Mouse (Mus musculus) hindbrain, embryonic 15.5 days (tissue): ENCODE data around the gene Ngly1. TPM values are rescaled to one million over a fixed set of nuclear protein-coding genes. Genes with fewer than 3 reads are reported as not detected.

ENCODE experiments used
- ATAC-seq: fragments of 200-750 bp; cut with Nextera tagmentation; 2 replicates; pipeline ENCODE4 v1.8.0; 2017; ENCODE audit warnings: low read depth, moderate number of reproducible peaks, moderate TSS enrichment; ENCODE audit not compliant: low FRiP score
- H3K27ac ChIP-seq: fragments of 300-500 bp; sonication (generic); replicated peaks from 2 replicates; pipeline ENCODE4 v1.5.1; 2015; ENCODE audit warnings: mild to moderate bottlenecking, inconsistent platforms
- H3K27me3 ChIP-seq: fragments of 300-500 bp; sonication (generic); 2 replicates; pipeline ENCODE4 v1.6.1; 2015; ENCODE audit warnings: control low read depth, inconsistent platforms
- H3K36me3 ChIP-seq: fragments of 300-500 bp; sonication (generic); 2 replicates; pipeline ENCODE4 v1.6.1; 2015; ENCODE audit warnings: control low read depth, inconsistent platforms
- H3K4me1 ChIP-seq: fragments of 300-500 bp; sonication (generic); replicated peaks from 2 replicates; pipeline ENCODE4 v1.6.1; 2015; ENCODE audit warnings: control low read depth, inconsistent platforms
- H3K4me2 ChIP-seq: fragments of 300-500 bp; sonication (generic); 2 replicates; pipeline ENCODE4 v1.6.1; 2015; ENCODE audit warnings: moderate library complexity, mild to moderate bottlenecking, inconsistent platforms
- H3K4me3 ChIP-seq: fragments of 300-500 bp; sonication (generic); 2 replicates; pipeline ENCODE4 v1.5.1; 2015; ENCODE audit warnings: mild to moderate bottlenecking, inconsistent platforms
- H3K9ac ChIP-seq: fragments of 300-500 bp; sonication (generic); 2 replicates; pipeline ENCODE4 v1.6.1; 2015; ENCODE audit warnings: inconsistent platforms
- H3K9me3 ChIP-seq: fragments of 300-500 bp; sonication (generic); 2 replicates; pipeline ENCODE4 v1.6.1; 2016; ENCODE audit warnings: control low read depth, inconsistent platforms
- WGBS: fragments of 180-500 bp; shearing (Covaris S2); methylation state at CpG from one replicate; pipeline ENCODE4 v1.1.7; 2015; 5-methylcytosine and 5-hydroxymethylcytosine counted together
- polyA plus RNA-seq: library from polyadenylated mRNA; unstranded; fragments of >200 nt; fragmentation: Nextera tagmentation; extraction: Ambion mirVana; gene quantifications from 2 replicates; pipeline ENCODE4 v1.2.1, GENCODE M21; 2015

The Ngly1 gene
- polyA plus RNA-seq, 1 experiment from 2014 or later: 27.5 TPM

- no peaks in the 10 kb centered on the region for H3K9me3 ChIP-seq
- no peak for ATAC-seq
- WGBS: 72% methylated on average over 9 of the region's 9 CpGs
- H3K27me3 ChIP-seq: no peaks in the 10 kb centered on the region
- no peaks in the 10 kb centered on the region for H3K36me3 ChIP-seq
- H3K4me3 ChIP-seq: no peak overlapping the region
- H3K9ac ChIP-seq: no peak overlapping the region
- no peaks in the 10 kb centered on the region for H3K4me1 ChIP-seq
- no peak overlapping the region for H3K27ac ChIP-seq
- H3K4me2 ChIP-seq: no peak overlapping the region
Measured at GRCm38 (mm10) chr14:16347505-16347904, 98.4 kb downstream of the Ngly1 start.

GRCm38 (mm10) chr14:16359704-16360103 lies 110.6 kb downstream of the Ngly1 start:
- no peak overlapping the region for H3K27ac ChIP-seq
- 80% methylated on average over 1 of the region's 1 CpGs for WGBS
- H3K4me2 ChIP-seq: no peak overlapping the region
- H3K36me3 ChIP-seq: no peaks in the 10 kb centered on the region
- H3K4me1 ChIP-seq: peaks cover 7% of the 10 kb centered on the region
- H3K9ac ChIP-seq: no peak overlapping the region
- no peak for ATAC-seq
- H3K27me3 ChIP-seq: no peaks in the 10 kb centered on the region
- no peak overlapping the region for H3K4me3 ChIP-seq
- no peaks in the 10 kb centered on the region for H3K9me3 ChIP-seq

Other genes starting within 250 kb of the Ngly1 start
- gene Oxsm, start 528 bp downstream of the Ngly1 start, polyA plus RNA-seq: 2.3 and 2.4 TPM in 2 replicates
- 73.4 and 83.8 TPM in 2 replicates for gene Top2b, start 115.9 kb downstream of the Ngly1 start, polyA plus RNA-seq